ENCODE assay signal across 8 mouse cellular contexts in the genomic region with DNA sequence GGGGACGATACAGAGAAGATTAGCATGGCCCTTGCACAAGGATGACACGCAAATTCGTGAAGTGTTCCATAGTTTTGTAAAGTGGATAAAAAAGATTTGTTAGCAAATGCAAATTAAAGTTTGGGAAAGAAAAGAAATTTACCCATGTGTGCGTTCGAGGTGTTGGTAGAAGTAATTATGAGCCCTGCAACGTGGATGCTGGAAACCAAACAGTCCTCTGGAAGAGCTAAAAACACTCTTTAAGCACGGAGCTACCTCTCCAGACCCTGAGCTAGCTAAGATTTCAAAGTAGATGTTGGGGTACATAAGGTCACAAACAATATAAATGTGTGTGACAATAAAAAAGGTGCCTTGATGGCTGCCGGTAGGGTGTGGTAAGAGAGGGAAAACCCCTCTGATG. TPM values are rescaled to one million over a fixed set of nuclear protein-coding genes. Genes with fewer than 3 reads are reported as not detected.
A peak's percentile ranks its signal among the peaks of the same experiment; 100 is the strongest.
DNase-seq lines count a peak whose midpoint lies in the region; ATAC-seq and TF ChIP-seq lines count a peak whose summit lies in the region.

No protein-coding gene starts in this region.

- no peak for TF ChIP-seq EP300 in liver, embryonic 14.5 days (IDR thresholded peaks at IDR 0.05; ENCODE audit: low read depth)

- H3K79me3 ChIP-seq in C2C12 (ENCODE audit: low read depth), result peaks cover 63% of the 10 kb centered on the region

- peaks cover 36% of the 10 kb centered on the region for H3K4me1 ChIP-seq in heart, embryonic 10.5 days
- H3K4me1 ChIP-seq in forebrain, embryonic 14.5 days (ENCODE audit: control insufficient read depth, insufficient read depth, low read length), result peaks cover 35% of the 10 kb centered on the region
- H3K4me1 ChIP-seq in liver, embryonic 14.5 days (replicated peaks; ENCODE audit: control insufficient read depth in 2 of 2, insufficient read depth in 2 of 2, low read length in 1 of 2), result peaks cover 21 to 23% of the 10 kb centered on the region in 2 experiments

- H3K27me3 ChIP-seq in heart, embryonic 10.5 days (ENCODE audit: insufficient read depth, poor library complexity, severe bottlenecking), result no peaks in the 10 kb centered on the region
- no peaks in the 10 kb centered on the region for H3K27me3 ChIP-seq in C2C12 (ENCODE audit: control insufficient read depth, insufficient read depth, insufficient read length)
- no peaks in the 10 kb centered on the region for H3K27me3 ChIP-seq in forebrain, embryonic 14.5 days (replicated peaks; ENCODE audit: control insufficient read depth, insufficient read depth, low read length)
- H3K27me3 ChIP-seq in liver, embryonic 14.5 days (ENCODE audit: control insufficient read depth, insufficient read depth, low read length), result no peaks in the 10 kb centered on the region

- 78% methylated on average over 8 of the region's 8 CpGs for WGBS in heart, embryonic 10.5 days
- 78% methylated on average over 8 of the region's 8 CpGs for WGBS in forebrain, embryonic 14.5 days
- 67% methylated on average over 8 of the region's 8 CpGs for WGBS in liver, embryonic 14.5 days (ENCODE audit: insufficient replicate concordance)

- H3K9me3 ChIP-seq in heart, embryonic 10.5 days, result no peaks in the 10 kb centered on the region
- H3K9me3 ChIP-seq in forebrain, embryonic 14.5 days (replicated peaks; ENCODE audit: control insufficient read depth, low read length), result no peaks in the 10 kb centered on the region
- no peaks in the 10 kb centered on the region for H3K9me3 ChIP-seq in liver, embryonic 14.5 days (ENCODE audit: control insufficient read depth, low read length)

- H3K79me2 ChIP-seq in C2C12 (ENCODE audit: control insufficient read depth, insufficient read depth), result peaks cover 83% of the 10 kb centered on the region

- peak overlapping the region; percentile 83 for H3K4me3 ChIP-seq in heart, embryonic 10.5 days
- H3K4me3 ChIP-seq in C2C12 (ENCODE audit: insufficient read depth, poor library complexity, severe bottlenecking), result peak overlapping the region; percentile 84
- H3K4me3 ChIP-seq in forebrain, embryonic 14.5 days (ENCODE audit: low read depth, low read length), result peak overlapping the region; percentile 63; the same call in 1 of the 2 replicates
- H3K4me3 ChIP-seq in liver, embryonic 14.5 days (ENCODE audit: insufficient read depth in 1 of 2, low read depth in 2 of 2, low read length in 2 of 2), result peak overlapping the region in 1 of 2 experiments; percentile 88; a peak in 3 of 4 replicates

- peak overlapping the region; percentile 79; the same call in 1 of the 2 replicates for H3K9ac ChIP-seq in forebrain, embryonic 14.5 days (ENCODE audit: low read length)
- H3K9ac ChIP-seq in liver, embryonic 14.5 days (replicated peaks), result peak overlapping the region; percentile 78; the same call in 1 of the 2 replicates

- no peak for DNase-seq in heart, embryonic 10.5 days (ENCODE audit: low spot score)
- no peak for DNase-seq in heart, postnatal 4 days
- no peak for DNase-seq in forebrain, embryonic 14.5 days (ENCODE audit: low spot score)
- DNase-seq in liver, embryonic 14.5 days (ENCODE audit: low read depth in 3 of 3, low spot score in 3 of 3), result no peak
- DNase-seq in embryo, embryonic 10 days (ENCODE audit: low spot score), result no peak
- no peak for DNase-seq in spleen, adult 18-20 months
- no peak for DNase-seq in spleen, postnatal 4 days (ENCODE audit: low spot score in 2 of 2)

- H3ac ChIP-seq in C2C12 (ENCODE audit: control insufficient read depth, insufficient read length, low read depth), result peak overlapping the region; percentile 46

- no peak for TF ChIP-seq CTCF in C2C12 (IDR thresholded peaks at IDR 0.05; ENCODE audit: control insufficient read depth, insufficient read depth, insufficient read length)
- no peak for TF ChIP-seq CTCF in liver, embryonic 14.5 days (IDR thresholded peaks at IDR 0.05; ENCODE audit: low read depth)

- peak overlapping the region; percentile 98; the same call in 1 of the 2 replicates for H3K27ac ChIP-seq in heart, embryonic 10.5 days
- no peak overlapping the region for H3K27ac ChIP-seq in forebrain, embryonic 14.5 days (ENCODE audit: low read depth, low read length)
- no peak overlapping the region for H3K27ac ChIP-seq in liver, embryonic 14.5 days

- H3K4me2 ChIP-seq in forebrain, embryonic 14.5 days (ENCODE audit: low read length), result peak overlapping the region; percentile 70
- peak overlapping the region; percentile 81 for H3K4me2 ChIP-seq in liver, embryonic 14.5 days (ENCODE audit: low read depth)

- H3K36me3 ChIP-seq in heart, embryonic 10.5 days, result peaks cover 35% of the 10 kb centered on the region
- peaks cover 29% of the 10 kb centered on the region for H3K36me3 ChIP-seq in C2C12 (ENCODE audit: control insufficient read depth, insufficient read depth)
- peaks cover 32% of the 10 kb centered on the region; the same call in 1 of the 2 replicates for H3K36me3 ChIP-seq in forebrain, embryonic 14.5 days (ENCODE audit: control insufficient read depth, insufficient read depth, low read length)
- peaks cover 10% of the 10 kb centered on the region for H3K36me3 ChIP-seq in liver, embryonic 14.5 days (replicated peaks; ENCODE audit: control insufficient read depth, insufficient read depth, low read depth)

- no peak for ATAC-seq in forebrain, embryonic 14.5 days
- no peak for ATAC-seq in liver, embryonic 14.5 days (ENCODE audit: insufficient read depth)

TF ChIP-seq in C2C12, 6 proteins besides CTCF, POLR2A, EP300 and RAD21:
- TF ChIP-seq USF1 (IDR thresholded peaks at IDR 0.05; ENCODE audit: low read depth), result no peak
- TF ChIP-seq FOSL1 (IDR thresholded peaks at IDR 0.05; ENCODE audit: insufficient read depth, low read length, poor library complexity, severe bottlenecking), result no peak
- TF ChIP-seq MYOD1 (IDR thresholded peaks at IDR 0.05; ENCODE audit: control insufficient read depth, insufficient read length, low read depth), result no peak
- no peak for TF ChIP-seq MAX (IDR thresholded peaks at IDR 0.05)
- TF ChIP-seq MYOG (IDR thresholded peaks at IDR 0.05; ENCODE audit: control insufficient read depth, extremely low read depth, insufficient read length), result no peak
TF ChIP-seq in C2C12: peak in this region for 0.

RNA-seq across cellular contexts. Expression of gene Chchd1, which starts 1.3 kb away (rescaled TPM):
- 224 and 232 TPM in 2 replicates for polyA plus RNA-seq in heart, embryonic 10.5 days (2016; fragmentation: Nextera tagmentation; extraction: Ambion mirVana)
- 100 to 1,000 TPM in 1 of 2 experiments, 10 to 100 TPM in 1; 87.0 to 104 TPM for total RNA-seq in heart, postnatal 4 days (2021)
- polyA plus RNA-seq in C2C12 (2012; fragmentation: generic; extraction: Trizol), result 177 TPM
- 227 and 259 TPM in 2 replicates for polyA plus RNA-seq in forebrain, embryonic 14.5 days (2014; fragmentation: Nextera tagmentation; extraction: Ambion mirVana)
- polyA plus RNA-seq in liver, embryonic 14.5 days (2012; rRNA removed), result 49.6 and 58.8 TPM in 2 replicates
- polyA plus RNA-seq in liver, embryonic 14.5 days (2014; fragmentation: Nextera tagmentation; extraction: Ambion mirVana), result 127 and 138 TPM in 2 replicates

RNA-seq across cellular contexts. Expression of gene Zswim8, which starts 5.8 kb away (rescaled TPM):
- polyA plus RNA-seq in heart, embryonic 10.5 days (2016; fragmentation: Nextera tagmentation; extraction: Ambion mirVana), result 25.9 and 33.1 TPM in 2 replicates
- 10 to 100 TPM; 81.7 to 83.6 TPM for total RNA-seq in heart, postnatal 4 days (2021)
- 74.0 TPM for polyA plus RNA-seq in C2C12 (2012; fragmentation: generic; extraction: Trizol)
- 31.8 and 39.1 TPM in 2 replicates for polyA plus RNA-seq in forebrain, embryonic 14.5 days (2014; fragmentation: Nextera tagmentation; extraction: Ambion mirVana)
- polyA plus RNA-seq in liver, embryonic 14.5 days (2012; rRNA removed), result 16.8 and 20.8 TPM in 2 replicates
- polyA plus RNA-seq in liver, embryonic 14.5 days (2014; fragmentation: Nextera tagmentation; extraction: Ambion mirVana), result 3.1 and 4.0 TPM in 2 replicates

RNA-seq across cellular contexts. Expression of gene Fut11, which starts 6.8 kb away (rescaled TPM):
- polyA plus RNA-seq in heart, embryonic 10.5 days (2016; fragmentation: Nextera tagmentation; extraction: Ambion mirVana), result 18.4 and 19.5 TPM in 2 replicates
- 10 to 100 TPM; 11.4 to 11.8 TPM for total RNA-seq in heart, postnatal 4 days (2021)
- 6.3 TPM for polyA plus RNA-seq in C2C12 (2012; fragmentation: generic; extraction: Trizol)
- polyA plus RNA-seq in forebrain, embryonic 14.5 days (2014; fragmentation: Nextera tagmentation; extraction: Ambion mirVana), result 13.1 and 15.1 TPM in 2 replicates
- polyA plus RNA-seq in liver, embryonic 14.5 days (2012; rRNA removed), result 2.8 and 3.3 TPM in 2 replicates
- polyA plus RNA-seq in liver, embryonic 14.5 days (2014; fragmentation: Nextera tagmentation; extraction: Ambion mirVana), result 4.3 and 5.7 TPM in 2 replicates

RNA-seq across cellular contexts. Expression of gene Sec24c, which starts 27.4 kb away (rescaled TPM):
- 101 and 113 TPM in 2 replicates for polyA plus RNA-seq in heart, embryonic 10.5 days (2016; fragmentation: Nextera tagmentation; extraction: Ambion mirVana)
- total RNA-seq in heart, postnatal 4 days (2021), result 100 to 1,000 TPM in 1 of 2 experiments, 10 to 100 TPM in 1; 96.3 to 110 TPM
- 63.4 TPM for polyA plus RNA-seq in C2C12 (2012; fragmentation: generic; extraction: Trizol)
- 64.9 and 75.4 TPM in 2 replicates for polyA plus RNA-seq in forebrain, embryonic 14.5 days (2014; fragmentation: Nextera tagmentation; extraction: Ambion mirVana)
- polyA plus RNA-seq in liver, embryonic 14.5 days (2012; rRNA removed), result 36.4 and 37.1 TPM in 2 replicates
- 28.4 and 33.8 TPM in 2 replicates for polyA plus RNA-seq in liver, embryonic 14.5 days (2014; fragmentation: Nextera tagmentation; extraction: Ambion mirVana)

RNA-seq across cellular contexts. Expression of gene Ndst2, which starts 32.8 kb away (rescaled TPM):
- 17.5 and 19.7 TPM in 2 replicates for polyA plus RNA-seq in heart, embryonic 10.5 days (2016; fragmentation: Nextera tagmentation; extraction: Ambion mirVana)
- 10 to 100 TPM; 18.2 to 18.3 TPM for total RNA-seq in heart, postnatal 4 days (2021)
- 13.5 TPM for polyA plus RNA-seq in C2C12 (2012; fragmentation: generic; extraction: Trizol)
- polyA plus RNA-seq in forebrain, embryonic 14.5 days (2014; fragmentation: Nextera tagmentation; extraction: Ambion mirVana), result 12.5 and 14.2 TPM in 2 replicates
- polyA plus RNA-seq in liver, embryonic 14.5 days (2012; rRNA removed), result 22.8 and 22.9 TPM in 2 replicates
- 13.2 and 15.9 TPM in 2 replicates for polyA plus RNA-seq in liver, embryonic 14.5 days (2014; fragmentation: Nextera tagmentation; extraction: Ambion mirVana)
